Mouse (Mus musculus): ENCODE data around the gene Ppm1l.

Ppm1l gene

DNA sequence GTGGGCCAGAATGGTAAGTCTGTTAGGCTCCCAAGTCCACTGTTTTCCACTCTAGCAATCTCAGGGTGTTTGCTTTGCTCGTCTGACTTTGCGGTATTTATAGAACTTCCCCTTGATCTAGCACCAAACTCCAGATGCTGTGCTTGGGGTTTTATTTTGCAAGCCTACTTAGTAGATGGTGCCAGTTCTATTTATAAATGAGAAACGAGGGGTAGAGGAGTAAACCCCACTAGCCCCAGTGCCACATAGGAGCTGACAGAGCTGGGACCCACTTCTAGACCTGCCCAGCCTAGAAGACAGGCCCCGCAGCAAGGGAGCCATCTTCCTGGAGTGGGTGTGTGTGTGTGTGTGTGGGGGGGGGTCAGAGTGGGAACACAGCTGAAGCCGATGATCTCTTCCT lies 130.3 kb downstream of the Ppm1l start:
- H3K9me3 ChIP-seq (ENCODE audit: low read length) = no peaks in the 10 kb centered on the region
- TF ChIP-seq CTCF (conservative IDR thresholded peaks at IDR 0.05; ENCODE audit: low read length) (no peak), NANOG (IDR thresholded peaks at IDR 0.05; ENCODE audit: borderline replicate concordance, low read length) (no peak), POU5F1 (IDR thresholded peaks at IDR 0.05; ENCODE audit: borderline replicate concordance, low read length) (no peak)
- H3K4me3 ChIP-seq (replicated peaks; ENCODE audit: low read length) = no peak overlapping the region
- H3K36me3 ChIP-seq (ENCODE audit: insufficient read depth, low read length) = no peaks in the 10 kb centered on the region
- no peaks in the 10 kb centered on the region for H3K27me3 ChIP-seq (ENCODE audit: insufficient read depth, low read length)
- H3K4me1 ChIP-seq (replicated peaks; ENCODE audit: low read depth, low read length) = no peaks in the 10 kb centered on the region

DNA sequence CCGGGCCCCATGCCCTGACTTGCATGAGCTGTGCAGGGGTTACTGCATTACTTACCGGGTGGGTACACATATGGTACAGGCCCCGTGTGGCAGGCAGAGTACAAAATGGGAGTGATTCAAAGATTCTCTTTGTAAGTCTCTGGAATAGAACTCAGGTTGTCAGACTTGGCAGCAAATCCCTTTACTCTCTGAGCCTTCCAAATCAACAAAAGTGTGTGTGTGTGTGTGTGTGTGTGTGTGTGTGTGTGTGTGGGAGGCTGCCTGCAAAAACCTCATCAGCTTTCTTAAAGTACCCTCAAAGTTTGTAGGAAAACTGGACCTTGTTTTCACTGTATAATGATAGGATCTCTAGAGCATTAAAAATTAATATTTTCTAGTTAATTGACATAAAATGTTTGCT lies 132.4 kb downstream of the Ppm1l start:
- no peak overlapping the region for H3K4me3 ChIP-seq (replicated peaks; ENCODE audit: low read length)
- H3K27me3 ChIP-seq (ENCODE audit: insufficient read depth, low read length) = no peaks in the 10 kb centered on the region
- H3K4me1 ChIP-seq (replicated peaks; ENCODE audit: low read depth, low read length) = no peaks in the 10 kb centered on the region
- TF ChIP-seq CTCF (conservative IDR thresholded peaks at IDR 0.05; ENCODE audit: low read length) (no peak), NANOG (IDR thresholded peaks at IDR 0.05; ENCODE audit: borderline replicate concordance, low read length) (no peak), POU5F1 (IDR thresholded peaks at IDR 0.05; ENCODE audit: borderline replicate concordance, low read length) (no peak)
- no peaks in the 10 kb centered on the region for H3K36me3 ChIP-seq (ENCODE audit: insufficient read depth, low read length)
- H3K9me3 ChIP-seq (ENCODE audit: low read length) = no peaks in the 10 kb centered on the region

DNA sequence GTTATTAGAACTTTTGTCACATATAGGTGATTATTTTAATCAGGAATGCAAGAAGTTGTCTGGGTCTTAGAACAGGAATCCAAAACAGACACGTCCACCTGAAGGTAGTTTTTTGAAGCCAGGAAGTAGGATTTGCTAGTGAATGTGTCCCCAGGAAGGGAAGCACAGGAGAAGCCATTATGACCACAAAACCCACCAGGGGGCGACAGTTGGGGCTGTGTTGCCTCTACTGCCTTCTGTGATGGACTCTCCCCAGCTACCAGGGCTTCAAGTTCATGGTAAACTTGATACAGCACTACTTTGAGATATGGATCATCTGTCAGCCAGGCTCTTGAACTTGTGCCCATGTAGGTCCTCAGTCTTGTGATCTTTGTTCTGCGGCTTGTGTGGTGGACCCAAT lies 137.7 kb downstream of the Ppm1l start:
- no peaks in the 10 kb centered on the region for H3K9me3 ChIP-seq (ENCODE audit: low read length)
- H3K36me3 ChIP-seq (ENCODE audit: insufficient read depth, low read length) = no peaks in the 10 kb centered on the region
- no peak for TF ChIP-seq CTCF (conservative IDR thresholded peaks at IDR 0.05; ENCODE audit: low read length)
- no peak for TF ChIP-seq POU5F1 (IDR thresholded peaks at IDR 0.05; ENCODE audit: borderline replicate concordance, low read length)
- no peak for TF ChIP-seq NANOG (IDR thresholded peaks at IDR 0.05; ENCODE audit: borderline replicate concordance, low read length)
- H3K27me3 ChIP-seq (ENCODE audit: insufficient read depth, low read length) = no peaks in the 10 kb centered on the region
- no peaks in the 10 kb centered on the region for H3K4me1 ChIP-seq (replicated peaks; ENCODE audit: low read depth, low read length)
- H3K4me3 ChIP-seq (replicated peaks; ENCODE audit: low read length) = no peak overlapping the region

- H3K9me3 ChIP-seq (ENCODE audit: low read length) = no peaks in the 10 kb centered on the region
- H3K27me3 ChIP-seq (ENCODE audit: insufficient read depth, low read length) = no peaks in the 10 kb centered on the region
- TF ChIP-seq NANOG (IDR thresholded peaks at IDR 0.05; ENCODE audit: borderline replicate concordance, low read length) (no peak), POU5F1 (IDR thresholded peaks at IDR 0.05; ENCODE audit: borderline replicate concordance, low read length) (no peak), CTCF (conservative IDR thresholded peaks at IDR 0.05; ENCODE audit: low read length) (no peak)
- H3K36me3 ChIP-seq (ENCODE audit: insufficient read depth, low read length) = no peaks in the 10 kb centered on the region
- no peaks in the 10 kb centered on the region for H3K4me1 ChIP-seq (replicated peaks; ENCODE audit: low read depth, low read length)
- no peak overlapping the region for H3K4me3 ChIP-seq (replicated peaks; ENCODE audit: low read length)
These were observed 139.4 kb downstream of the Ppm1l start for GRCm38 (mm10) chr3:69456071-69456470.

GRCm38 (mm10) chr3:69458756-69459155 lies 142.1 kb downstream of the Ppm1l start:
- no peak for TF ChIP-seq CTCF (conservative IDR thresholded peaks at IDR 0.05; ENCODE audit: low read length)
- TF ChIP-seq NANOG (IDR thresholded peaks at IDR 0.05; ENCODE audit: borderline replicate concordance, low read length) = no peak
- TF ChIP-seq POU5F1 (IDR thresholded peaks at IDR 0.05; ENCODE audit: borderline replicate concordance, low read length) = no peak
- no peaks in the 10 kb centered on the region for H3K36me3 ChIP-seq (ENCODE audit: insufficient read depth, low read length)
- H3K4me3 ChIP-seq (replicated peaks; ENCODE audit: low read length) = no peak overlapping the region
- H3K27me3 ChIP-seq (ENCODE audit: insufficient read depth, low read length) = no peaks in the 10 kb centered on the region
- no peaks in the 10 kb centered on the region for H3K4me1 ChIP-seq (replicated peaks; ENCODE audit: low read depth, low read length)
- H3K9me3 ChIP-seq (ENCODE audit: low read length) = no peaks in the 10 kb centered on the region

DNA sequence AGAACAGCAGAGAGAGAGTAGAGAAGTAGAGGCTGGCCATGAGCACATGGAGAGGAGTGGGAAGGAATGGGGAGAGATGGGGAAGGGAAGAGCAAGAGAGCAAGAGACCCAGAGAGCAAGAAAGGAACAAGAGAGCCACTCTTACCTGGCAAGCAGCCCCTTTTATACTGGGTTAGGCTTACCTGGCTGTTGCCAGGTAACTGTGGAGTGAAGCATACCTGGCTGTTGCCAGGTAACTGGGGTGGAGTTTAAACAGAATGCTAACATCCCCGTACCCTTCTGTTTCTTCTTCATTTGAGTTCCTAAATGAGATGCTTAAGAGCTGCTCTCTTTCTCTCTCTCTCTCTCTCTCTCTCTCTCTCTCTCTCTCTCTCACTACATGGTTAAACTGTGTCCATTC lies 145.3 kb downstream of the Ppm1l start:
- no peak overlapping the region for H3K4me3 ChIP-seq (replicated peaks; ENCODE audit: low read length)
- H3K36me3 ChIP-seq (ENCODE audit: insufficient read depth, low read length) = no peaks in the 10 kb centered on the region
- no peaks in the 10 kb centered on the region for H3K27me3 ChIP-seq (ENCODE audit: insufficient read depth, low read length)
- H3K9me3 ChIP-seq (ENCODE audit: low read length) = no peaks in the 10 kb centered on the region
- TF ChIP-seq CTCF (conservative IDR thresholded peaks at IDR 0.05; ENCODE audit: low read length) (no peak), POU5F1 (IDR thresholded peaks at IDR 0.05; ENCODE audit: borderline replicate concordance, low read length) (no peak), NANOG (IDR thresholded peaks at IDR 0.05; ENCODE audit: borderline replicate concordance, low read length) (no peak)
- no peaks in the 10 kb centered on the region for H3K4me1 ChIP-seq (replicated peaks; ENCODE audit: low read depth, low read length)

GRCm38 (mm10) chr3:69465751-69466150 lies 149.1 kb downstream of the Ppm1l start:
- H3K36me3 ChIP-seq (ENCODE audit: insufficient read depth, low read length) = no peaks in the 10 kb centered on the region
- H3K9me3 ChIP-seq (ENCODE audit: low read length) = no peaks in the 10 kb centered on the region
- no peak overlapping the region for H3K4me3 ChIP-seq (replicated peaks; ENCODE audit: low read length)
- no peaks in the 10 kb centered on the region for H3K27me3 ChIP-seq (ENCODE audit: insufficient read depth, low read length)
- TF ChIP-seq POU5F1 (IDR thresholded peaks at IDR 0.05; ENCODE audit: borderline replicate concordance, low read length) (no peak), CTCF (conservative IDR thresholded peaks at IDR 0.05; ENCODE audit: low read length) (no peak), NANOG (IDR thresholded peaks at IDR 0.05; ENCODE audit: borderline replicate concordance, low read length) (no peak)
- H3K4me1 ChIP-seq (replicated peaks; ENCODE audit: low read depth, low read length) = peaks cover 11% of the 10 kb centered on the region; the same call in 1 of the 2 replicates

DNA sequence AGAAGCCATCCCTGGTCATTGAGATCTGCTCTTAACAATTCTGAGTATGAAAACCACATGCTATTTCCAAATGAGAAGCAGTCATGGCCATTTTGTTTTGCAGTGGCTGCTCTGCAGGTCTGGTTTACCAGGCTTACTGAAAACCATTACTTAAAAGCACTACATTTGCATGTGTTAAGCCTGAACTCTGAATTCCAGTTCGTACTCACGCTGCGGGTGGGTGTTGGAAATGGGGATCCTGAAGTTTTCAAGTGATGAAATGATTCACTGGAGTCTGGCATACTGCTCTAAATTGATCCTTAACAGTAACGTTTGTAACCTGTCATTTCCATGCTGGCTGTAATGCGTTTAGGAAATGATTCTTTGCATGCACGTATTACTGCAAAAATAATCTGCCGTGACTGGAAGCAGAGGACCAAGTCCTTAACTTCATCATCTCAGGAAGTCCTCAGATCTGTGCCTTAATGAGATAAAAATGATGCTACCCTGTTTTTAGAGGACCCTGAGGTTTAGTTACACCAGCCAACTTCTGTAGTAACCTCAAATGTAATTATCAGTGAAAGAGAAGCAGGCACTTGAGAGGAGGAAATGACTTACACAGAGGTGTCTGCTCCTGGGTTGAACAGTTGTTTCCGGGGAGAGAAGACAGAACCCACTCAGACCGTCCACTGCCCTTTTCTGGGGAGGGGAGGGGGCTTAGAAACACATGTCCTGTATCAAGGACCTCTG lies 151.8 kb downstream of the Ppm1l start:
- H3K36me3 ChIP-seq (ENCODE audit: insufficient read depth, low read length) = no peaks in the 10 kb centered on the region
- H3K4me1 ChIP-seq (replicated peaks; ENCODE audit: low read depth, low read length) = peaks cover 11% of the 10 kb centered on the region; the same call in 1 of the 2 replicates
- TF ChIP-seq CTCF (conservative IDR thresholded peaks at IDR 0.05; ENCODE audit: low read length) (no peak), NANOG (IDR thresholded peaks at IDR 0.05; ENCODE audit: borderline replicate concordance, low read length) (no peak), POU5F1 (IDR thresholded peaks at IDR 0.05; ENCODE audit: borderline replicate concordance, low read length) (no peak)
- no peaks in the 10 kb centered on the region; the same call in 1 of the 2 replicates for H3K9me3 ChIP-seq (ENCODE audit: low read length)
- no peak overlapping the region for H3K4me3 ChIP-seq (replicated peaks; ENCODE audit: low read length)
- no peaks in the 10 kb centered on the region for H3K27me3 ChIP-seq (ENCODE audit: insufficient read depth, low read length)
